Mouse (Mus musculus): ENCODE measurements around the gene Exoc2.

DNA sequence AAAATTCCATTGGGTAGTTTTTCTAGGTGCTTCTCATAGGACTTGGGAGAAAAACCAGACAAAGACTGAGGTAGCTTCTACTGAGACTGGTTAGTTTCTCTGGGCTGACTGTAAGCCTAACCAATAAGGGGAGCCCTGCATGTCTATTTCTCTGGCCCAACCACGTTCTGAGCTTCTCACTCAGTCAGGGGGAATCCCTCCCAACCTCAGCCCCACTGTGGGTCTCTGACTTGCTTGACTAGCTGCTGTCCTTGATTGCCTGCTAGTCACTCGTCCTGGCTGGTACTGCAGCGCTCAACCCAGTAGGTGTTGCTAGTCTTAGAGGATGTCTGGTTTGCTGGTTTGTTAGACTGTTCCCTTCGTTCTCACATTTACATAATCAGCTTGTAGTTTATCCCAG is 130.8 kb downstream of the Exoc2 start:
- TF ChIP-seq TAL1 (IDR thresholded peaks at IDR 0.05; ENCODE audit: low read length), result no peak
- TF ChIP-seq GATA1 (IDR thresholded peaks at IDR 0.05; ENCODE audit: low read length), result no peak

Measured in erythroblast, embryonic 14.5 days (primary cell).